Mouse (Mus musculus) liver, adult (tissue): Measurements from ENCODE around the gene Cdc42bpb.
A peak's percentile ranks its signal among the peaks of the same experiment; 100 is the strongest.

Experiments
- GATA4 ChIP-seq: IDR thresholded peaks from 2 replicates; pipeline ENCODE4 v1.6.1; 2014; ENCODE audit warnings: mild to moderate bottlenecking, low read length; ENCODE audit not compliant: insufficient replicate concordance

The Cdc42bpb gene

GRCm38 (mm10) chr12:111377376-111377973, at the start of gene Cdc42bpb:
TSS of gene Cdc42bpb (minus strand) at chr12:111377718.
- TF ChIP-seq GATA4, result peak; percentile 95; the same call in 1 of the 2 replicates

GRCm38 (mm10) chr12:111425789-111426460, 48.4 kb upstream of the Cdc42bpb start:
- TF ChIP-seq GATA4, result no peak

GRCm38 (mm10) chr12:111425258-111425657, 47.7 kb upstream of the Cdc42bpb start:
- TF ChIP-seq GATA4, result no peak

- TF ChIP-seq GATA4, result no peak
These were observed 47.0 kb upstream of the Cdc42bpb start for GRCm38 (mm10) chr12:111424547-111424946.

GRCm38 (mm10) chr12:111423570-111424129, 46.1 kb upstream of the Cdc42bpb start:
- TF ChIP-seq GATA4, result no peak

GRCm38 (mm10) chr12:111422852-111423251, 45.3 kb upstream of the Cdc42bpb start:
- no peak for TF ChIP-seq GATA4

GRCm38 (mm10) chr12:111420946-111421709, 43.6 kb upstream of the Cdc42bpb start:
- TF ChIP-seq GATA4, result no peak

GRCm38 (mm10) chr12:111419918-111420317, 42.4 kb upstream of the Cdc42bpb start:
- TF ChIP-seq GATA4, result no peak

- TF ChIP-seq GATA4, result no peak
These were observed 39.6 kb upstream of the Cdc42bpb start, which contains the start of gene Exoc3l4 for GRCm38 (mm10) chr12:111416921-111417779. TSS of gene Exoc3l4 (plus strand) at chr12:111417017.

GRCm38 (mm10) chr12:111413300-111413699, 35.8 kb upstream of the Cdc42bpb start:
- TF ChIP-seq GATA4, result no peak

- no peak for TF ChIP-seq GATA4
These were observed 35.2 kb upstream of the Cdc42bpb start for GRCm38 (mm10) chr12:111412581-111413284.

GRCm38 (mm10) chr12:111411631-111412355, 34.3 kb upstream of the Cdc42bpb start:
- TF ChIP-seq GATA4, result no peak

GRCm38 (mm10) chr12:111409583-111409982, 32.1 kb upstream of the Cdc42bpb start:
- TF ChIP-seq GATA4, result no peak

GRCm38 (mm10) chr12:111406622-111407021, 29.1 kb upstream of the Cdc42bpb start, which contains the start of gene Lbhd2:
TSS of gene Lbhd2 (plus strand) at chr12:111406809.
- TF ChIP-seq GATA4, result no peak

- TF ChIP-seq GATA4, result no peak
These were observed 27.4 kb upstream of the Cdc42bpb start for GRCm38 (mm10) chr12:111404880-111405279.
